Mouse (Mus musculus) duodenum, adult 2 months (tissue): ENCODE results near the gene Brd3os. TPM values are rescaled to one million over a fixed set of nuclear protein-coding genes. Genes with fewer than 3 reads are reported as not detected.

ENCODE experiments used
- polyA plus RNA-seq: library from polyadenylated mRNA; depleted of rRNA; stranded (reverse); fragments of >200 nt; gene quantifications from 2 replicates; pipeline ENCODE4 v1.2.3, GENCODE M21; 2012; ENCODE audit warnings: low replicate concordance; rRNA removed

The Brd3os gene
- polyA plus RNA-seq: 0.85 and 2.8 TPM in 2 replicates

DNA sequence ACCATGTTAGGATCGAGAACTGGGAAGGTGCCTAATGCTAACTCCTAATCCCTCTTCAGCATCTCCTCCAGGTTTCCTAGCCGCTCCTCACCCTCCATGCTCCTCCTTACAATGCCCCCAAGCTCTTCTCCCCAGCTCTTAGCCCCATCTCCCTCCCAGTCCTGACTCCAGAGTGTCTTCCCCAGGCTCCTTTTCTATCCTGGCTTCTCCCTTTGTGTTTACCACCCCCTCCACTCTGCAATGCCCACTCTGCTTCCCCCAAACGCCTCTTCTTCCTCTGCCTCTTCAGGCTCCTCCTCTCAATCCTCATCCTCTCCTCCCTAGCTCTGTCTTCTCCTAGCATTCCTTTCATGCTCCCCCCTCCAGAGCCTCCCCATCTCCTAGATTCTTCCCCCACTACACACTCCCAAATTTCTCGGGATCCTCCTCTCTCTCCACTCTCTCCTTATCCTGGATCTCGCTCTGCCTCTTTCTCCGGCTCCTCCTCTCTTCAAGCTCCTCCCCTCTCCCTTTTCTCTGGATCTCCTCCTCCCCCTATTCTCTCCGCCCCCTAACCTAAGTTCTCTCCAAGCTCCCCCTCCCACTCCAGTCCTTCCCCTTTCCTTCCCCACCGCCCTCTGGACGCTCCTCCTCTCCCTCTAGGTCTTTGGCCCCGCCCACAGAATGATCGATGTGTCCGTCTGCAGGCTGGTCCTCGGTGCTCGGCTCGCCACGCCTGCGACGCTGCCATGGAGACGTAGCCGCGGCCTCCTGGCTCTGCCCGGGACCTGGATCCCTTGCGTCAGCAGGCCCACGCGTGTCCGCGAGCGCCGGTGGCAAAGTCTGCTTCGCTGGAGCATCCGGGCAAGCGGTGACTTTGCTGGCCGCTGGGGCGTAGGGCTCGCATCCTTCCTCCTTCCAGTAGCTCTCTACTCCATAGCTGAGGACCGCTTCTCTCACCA, at the start of gene Brd3os:
Gene Brd3os (plus strand): TSS at position 558 of the 941 bp plus-strand sequence.

DNA sequence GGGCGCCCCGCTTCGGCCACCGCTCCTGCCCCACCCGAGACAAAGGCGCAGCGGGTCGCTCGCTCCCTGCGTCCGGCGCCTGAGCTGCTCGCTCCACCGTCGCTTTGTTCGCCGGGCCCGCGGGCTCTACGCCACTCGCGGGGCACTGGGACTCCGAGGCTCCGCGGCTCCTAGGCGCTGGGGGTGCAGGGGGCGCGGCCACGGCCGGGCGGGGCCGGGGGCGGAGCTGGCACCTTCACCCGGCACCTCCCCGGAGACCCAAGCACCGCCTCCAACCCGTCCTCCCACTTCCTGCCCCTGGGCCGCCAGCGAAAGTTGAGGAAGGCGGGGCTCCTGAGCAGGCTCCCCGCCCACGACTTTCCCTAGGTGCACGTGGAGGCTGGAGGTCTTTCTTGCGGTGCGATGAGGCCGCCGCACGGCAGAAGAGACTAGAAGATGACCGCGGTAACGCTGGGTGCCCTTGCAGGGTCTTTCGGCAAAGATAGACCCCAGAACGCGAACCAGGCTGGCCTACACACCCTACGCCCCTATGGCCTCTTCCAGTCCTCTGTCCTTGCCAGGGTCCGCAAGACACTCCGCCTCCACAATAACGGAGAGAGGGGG, 15.2 kb upstream of the Brd3os start, which contains the start of gene Vav2:
Gene Vav2 (minus strand): TSS at position 179 of the 603 bp plus-strand sequence.

Other genes with a start within 250 kb of the Brd3os start
- 16.3 and 20.6 TPM in 2 replicates for gene Sardh, start 194.0 kb upstream of the Brd3os start, polyA plus RNA-seq
- 25.3 and 52.4 TPM in 2 replicates for gene Vav2, start 15.3 kb upstream of the Brd3os start, polyA plus RNA-seq
- 8.4 and 16.0 TPM in 2 replicates for gene Brd3, start 65.3 kb downstream of the Brd3os start, polyA plus RNA-seq
- 18.7 and 30.2 TPM in 2 replicates for gene Wdr5, start 72.8 kb downstream of the Brd3os start, polyA plus RNA-seq
- 90.8 and 109 TPM in 2 replicates for gene Rxra, start 234.1 kb downstream of the Brd3os start, polyA plus RNA-seq